Mouse (Mus musculus) cerebellum, adult 2 months (tissue): ENCODE results near the gene Anp32a. TPM values are rescaled to one million over a fixed set of nuclear protein-coding genes. Genes with fewer than 3 reads are reported as not detected.

Experiments used
- DNase-seq, 2 experiments: peaks; one replicate each; pipeline ENCODE4 v3.0.0; 2021
- H3K27ac ChIP-seq: fragments of 200-500 bp; 2 replicates; pipeline ENCODE4 v1.5.1; 2012; ENCODE audit warnings: low read length, control low read depth, inconsistent platforms; ENCODE audit not compliant: insufficient read depth
- H3K27me3 ChIP-seq: fragments of 200-500 bp; 2 replicates; pipeline ENCODE4 v1.6.1; 2012; ENCODE audit warnings: inconsistent platforms, mild to moderate bottlenecking, low read length, moderate library complexity; ENCODE audit not compliant: control insufficient read depth, insufficient read depth
- H3K4me1 ChIP-seq: fragments of 200-500 bp; 2 replicates; pipeline ENCODE4 v1.6.1; 2011; ENCODE audit warnings: low read length; ENCODE audit not compliant: control insufficient read depth, insufficient read depth
- H3K4me3 ChIP-seq: fragments of 200-500 bp; replicated peaks from 2 replicates; pipeline ENCODE3; 2011; ENCODE audit warnings: mild to moderate bottlenecking, low read depth, low read length, control low read depth; ENCODE audit not compliant: insufficient read depth
- CTCF ChIP-seq: fragments of 200-500 bp; IDR thresholded peaks from 2 replicates; pipeline ENCODE4 v1.5.1; 2011; ENCODE audit warnings: low read depth, mild to moderate bottlenecking, control low read depth, low read length, moderate library complexity, borderline replicate concordance; ENCODE audit not compliant: insufficient read depth
- POLR2A ChIP-seq: fragments of 200-500 bp; IDR thresholded peaks from 2 replicates; pipeline ENCODE4 v1.6.1; 2011; ENCODE audit warnings: low read length, control low read depth, borderline replicate concordance; ENCODE audit not compliant: insufficient read depth
- WGBS: fragments of 180-500 bp; shearing (Covaris S2); methylation state at CpG from one replicate; pipeline ENCODE4 v1.1.7; 2018; 5-methylcytosine and 5-hydroxymethylcytosine counted together
- polyA plus RNA-seq: library from polyadenylated mRNA; depleted of rRNA; stranded (reverse); fragments of >200 nt; gene quantifications from 2 replicates; pipeline ENCODE4 v1.2.3, GENCODE M21; 2012

The Anp32a gene
- polyA plus RNA-seq, 1 experiment = 445 TPM

GRCm38 (mm10) chr9:62371745-62372555, 30.9 kb downstream of the Anp32a start:
- peaks cover 51% of the 10 kb centered on the region for H3K4me1 ChIP-seq
- WGBS = 64% methylated on average over 16 of the region's 16 CpGs
- DNase-seq = peak in 1 of 2 experiments; percentile 28

GRCm38 (mm10) chr9:62372556-62373221, 31.6 kb downstream of the Anp32a start:
- TF ChIP-seq CTCF (no peak), POLR2A (no peak)
- no peak for DNase-seq
- 59% methylated on average over 9 of the region's 9 CpGs for WGBS
- peak overlapping the region; percentile 20; the same call in 1 of the 2 replicates for H3K27ac ChIP-seq
- peaks cover 44% of the 10 kb centered on the region for H3K4me1 ChIP-seq
- H3K4me3 ChIP-seq = no peak overlapping the region
- no peaks in the 10 kb centered on the region for H3K27me3 ChIP-seq

More at GRCm38 (mm10) chr9:62371745-62372555, 30.9 kb downstream of the Anp32a start:
- Histone ChIP-seq H3K27me3 (no peaks in the 10 kb centered on the region), H3K4me3 (no peak overlapping the region), H3K27ac (peak overlapping the region; percentile 20; the same call in 1 of the 2 replicates)
- no peak for TF ChIP-seq CTCF
- no peak for TF ChIP-seq POLR2A

GRCm38 (mm10) chr9:62373222-62374123, 32.4 kb downstream of the Anp32a start:
- 34% methylated on average over 18 of the region's 18 CpGs for WGBS
- Histone ChIP-seq H3K4me1 (peaks cover 36% of the 10 kb centered on the region), H3K27me3 (no peaks in the 10 kb centered on the region), H3K4me3 (no peak overlapping the region), H3K27ac (no peak overlapping the region)
- peak; percentile 65 to 78 for DNase-seq
- TF ChIP-seq CTCF (peak; percentile 72), POLR2A (no peak)

GRCm38 (mm10) chr9:62374276-62374675, 33.2 kb downstream of the Anp32a start:
- peak in 1 of 2 experiments; percentile 18 for DNase-seq
- no peak overlapping the region for H3K27ac ChIP-seq
- H3K4me3 ChIP-seq = no peak overlapping the region
- no peaks in the 10 kb centered on the region for H3K27me3 ChIP-seq
- peaks cover 28% of the 10 kb centered on the region for H3K4me1 ChIP-seq
- WGBS = 64% methylated on average over 3 of the region's 3 CpGs
- TF ChIP-seq CTCF (no peak), POLR2A (no peak)

- TF ChIP-seq POLR2A (no peak), CTCF (no peak)
- H3K4me1 ChIP-seq = peaks cover 9% of the 10 kb centered on the region
- no peak for DNase-seq
- H3K27me3 ChIP-seq = no peaks in the 10 kb centered on the region
- 69% methylated on average over 10 of the region's 10 CpGs for WGBS
- H3K27ac ChIP-seq = no peak overlapping the region
- H3K4me3 ChIP-seq = no peak overlapping the region
These were observed 36.8 kb downstream of the Anp32a start for GRCm38 (mm10) chr9:62377897-62378296.

- no peak for DNase-seq
- Histone ChIP-seq H3K27ac (no peak overlapping the region), H3K4me3 (no peak overlapping the region), H3K4me1 (peaks cover 3% of the 10 kb centered on the region; the same call in 1 of the 2 replicates), H3K27me3 (no peaks in the 10 kb centered on the region)
- TF ChIP-seq POLR2A = no peak
- TF ChIP-seq CTCF = no peak
- WGBS = 61% methylated on average over 5 of the region's 5 CpGs
These were observed 39.3 kb downstream of the Anp32a start for GRCm38 (mm10) chr9:62380351-62380750.

GRCm38 (mm10) chr9:62381402-62381913, 40.4 kb downstream of the Anp32a start:
- Histone ChIP-seq H3K4me3 (no peak overlapping the region), H3K27ac (no peak overlapping the region), H3K27me3 (no peaks in the 10 kb centered on the region), H3K4me1 (peaks cover 3% of the 10 kb centered on the region; the same call in 1 of the 2 replicates)
- 52% methylated on average over 8 of the region's 8 CpGs for WGBS
- no peak for DNase-seq
- TF ChIP-seq POLR2A (no peak), CTCF (0 out of 2 replicates have a peak, but pooled peaks have one; percentile 2)
